Mouse (Mus musculus): ENCODE measurements around the gene Akr1cl. TPM values are rescaled to one million over a fixed set of nuclear protein-coding genes. Genes with fewer than 3 reads are reported as not detected.
A peak's percentile ranks its signal among the peaks of the same experiment; 100 is the strongest.
"Not testable (repeated sequence)": the region's sequence is repeated elsewhere in the genome, so short reads cannot be mapped to it uniquely, and the experiment has no call there.

Akr1cl gene
- 0.15 and 0.21 TPM in 2 replicates for polyA plus RNA-seq (2012; rRNA removed)

- DNase-seq (ENCODE audit: low read depth, low spot score): no peak
These were observed at the start of gene Akr1cl for GRCm38 (mm10) chr1:65032641-65033040. Gene Akr1cl (minus strand): TSS chr1:65032759.

- 49% methylated on average over 7 of the region's 7 CpGs for WGBS
These were observed 49.6 kb upstream of the Akr1cl start, which contains the start of gene Crygb for GRCm38 (mm10) chr1:65082188-65082587. Gene Crygb (minus strand): TSS chr1:65082288.

GRCm38 (mm10) chr1:65075607-65076006 is 43.0 kb upstream of the Akr1cl start:
- 12% methylated on average over 5 of the region's 5 CpGs for WGBS
- no peak for DNase-seq (ENCODE audit: low read depth, low spot score)

More at GRCm38 (mm10) chr1:65082188-65082587, 49.6 kb upstream of the Akr1cl start, which contains the start of gene Crygb:
- DNase-seq (ENCODE audit: low read depth, low spot score): no peak

GRCm38 (mm10) chr1:65073589-65073988 is 41.0 kb upstream of the Akr1cl start, which contains the start of gene Crygc:
Gene Crygc (minus strand): TSS chr1:65073689.
- 67% methylated on average over 6 of the region's 6 CpGs for WGBS
- DNase-seq (ENCODE audit: low read depth, low spot score): no peak

- DNase-seq (ENCODE audit: low read depth, low spot score): no peak
These were observed 35.3 kb upstream of the Akr1cl start for GRCm38 (mm10) chr1:65067842-65068241.

GRCm38 (mm10) chr1:65064201-65064600 is 31.6 kb upstream of the Akr1cl start:
- DNase-seq (ENCODE audit: low read depth, low spot score): no peak
- WGBS: 86% methylated on average over 15 of the region's 15 CpGs

GRCm38 (mm10) chr1:65063352-65063751 is 30.8 kb upstream of the Akr1cl start, which contains the start of gene Crygd:
Gene Crygd (minus strand): TSS chr1:65063452.
- no peak for DNase-seq (ENCODE audit: low read depth, low spot score)
- 88% methylated on average over 8 of the region's 8 CpGs for WGBS

- no peak for DNase-seq (ENCODE audit: low read depth, low spot score)
- WGBS: 46% methylated on average over 2 of the region's 2 CpGs
These were observed 19.6 kb upstream of the Akr1cl start for GRCm38 (mm10) chr1:65052140-65052539.

GRCm38 (mm10) chr1:65051696-65052095 is 19.1 kb upstream of the Akr1cl start:
- DNase-seq (ENCODE audit: low read depth, low spot score): no peak
- 68% methylated on average over 7 of the region's 7 CpGs for WGBS

GRCm38 (mm10) chr1:65050952-65051351 is 18.4 kb upstream of the Akr1cl start, which contains the start of gene Cryge:
Gene Cryge (minus strand): TSS chr1:65051149.
- 78% methylated on average over 10 of the region's 12 CpGs for WGBS
- not testable (repeated sequence) for DNase-seq (ENCODE audit: low read depth, low spot score)

GRCm38 (mm10) chr1:65048781-65049180 is 16.2 kb upstream of the Akr1cl start:
- DNase-seq (ENCODE audit: low read depth, low spot score): no peak
- WGBS: 66% methylated on average over 12 of the region's 12 CpGs

GRCm38 (mm10) chr1:65046401-65047109 is 14.0 kb upstream of the Akr1cl start:
- DNase-seq (ENCODE audit: low read depth, low spot score): peak; percentile 10
- WGBS: 33% methylated on average over 8 of the region's 8 CpGs

- DNase-seq (ENCODE audit: low read depth, low spot score): no peak
- WGBS: 80% methylated on average over 2 of the region's 2 CpGs
These were observed 10.9 kb upstream of the Akr1cl start for GRCm38 (mm10) chr1:65043433-65043832.

- no peak for DNase-seq (ENCODE audit: low read depth, low spot score)
- 92% methylated on average over 3 of the region's 3 CpGs for WGBS
These were observed 9.3 kb upstream of the Akr1cl start for GRCm38 (mm10) chr1:65041837-65042236.

- DNase-seq (ENCODE audit: low read depth, low spot score): no peak
- 57% methylated on average over 6 of the region's 6 CpGs for WGBS
These were observed 8.2 kb upstream of the Akr1cl start for GRCm38 (mm10) chr1:65040806-65041205.

- 66% methylated on average over 3 of the region's 3 CpGs for WGBS
These were observed 7.1 kb upstream of the Akr1cl start for GRCm38 (mm10) chr1:65039679-65040078.

GRCm38 (mm10) chr1:65037542-65037941 is 5.0 kb upstream of the Akr1cl start:
- 50% methylated on average over 2 of the region's 2 CpGs for WGBS
- DNase-seq (ENCODE audit: low read depth, low spot score): no peak

More at GRCm38 (mm10) chr1:65039679-65040078, 7.1 kb upstream of the Akr1cl start:
- DNase-seq (ENCODE audit: low read depth, low spot score): no peak

- 17% methylated on average over 3 of the region's 3 CpGs for WGBS
- DNase-seq (ENCODE audit: low read depth, low spot score): no peak
These were observed 3.0 kb upstream of the Akr1cl start for GRCm38 (mm10) chr1:65035513-65035912.

- WGBS: 71% methylated on average over 9 of the region's 9 CpGs
- DNase-seq (ENCODE audit: low read depth, low spot score): no peak
These were observed 4.4 kb downstream of the Akr1cl start for GRCm38 (mm10) chr1:65028206-65028605.

GRCm38 (mm10) chr1:65012726-65013125 is 19.8 kb downstream of the Akr1cl start:
- WGBS: 86% methylated on average over 4 of the region's 4 CpGs

GRCm38 (mm10) chr1:65010153-65010552 is 22.4 kb downstream of the Akr1cl start:
- peak; percentile 50 for DNase-seq (ENCODE audit: low read depth, low spot score)
- 11% methylated on average over 9 of the region's 9 CpGs for WGBS

More at GRCm38 (mm10) chr1:65012726-65013125, 19.8 kb downstream of the Akr1cl start:
- DNase-seq (ENCODE audit: low read depth, low spot score): no peak
